Mouse (Mus musculus) embryonic fibroblast, embryonic 13.5 days (primary cell): ENCODE measurements around the gene Gadl1. TPM values are rescaled to one million over a fixed set of nuclear protein-coding genes. Genes with fewer than 3 reads are reported as not detected.
"Not testable (repeated sequence)": the region's sequence is repeated elsewhere in the genome, so short reads cannot be mapped to it uniquely, and the experiment has no call there.

Experiments
- H3K27ac ChIP-seq: 2 replicates; pipeline ENCODE4 v1.5.1; 2012; ENCODE audit warnings: low read length, control low read depth, inconsistent platforms; ENCODE audit not compliant: insufficient read depth
- H3K4me1 ChIP-seq: 2 replicates; pipeline ENCODE4 v1.6.1; 2011; ENCODE audit warnings: low read length; ENCODE audit not compliant: control insufficient read depth, insufficient read depth
- H3K4me3 ChIP-seq: 2 replicates; pipeline ENCODE4 v1.5.1; 2011; ENCODE audit warnings: mild to moderate bottlenecking, control low read depth, low read length; ENCODE audit not compliant: insufficient read depth
- CTCF ChIP-seq: IDR thresholded peaks from 2 replicates; pipeline ENCODE4 v1.5.1; 2011; ENCODE audit warnings: mild to moderate bottlenecking, control low read depth, low read length, moderate library complexity, borderline replicate concordance; ENCODE audit not compliant: insufficient read depth
- POLR2A ChIP-seq: IDR thresholded peaks from 2 replicates; pipeline ENCODE4 v1.6.1; 2011; ENCODE audit warnings: low read depth, mild to moderate bottlenecking, control low read depth, low read length, moderate library complexity
- polyA plus RNA-seq: library from polyadenylated mRNA; stranded (reverse); fragments of >200 nt; gene quantifications from 2 replicates; pipeline ENCODE4 v1.2.4, GENCODE M21; 2011; ENCODE audit warnings: low read depth; ENCODE audit not compliant: missing spikeins, insufficient read length

The Gadl1 gene
- polyA plus RNA-seq, 1 experiment, result 0.25 TPM

- H3K27ac ChIP-seq, result no peak overlapping the region
- no peaks in the 10 kb centered on the region for H3K4me1 ChIP-seq
- TF ChIP-seq POLR2A (no peak), CTCF (no peak)
- no peak overlapping the region for H3K4me3 ChIP-seq
Observed at GRCm38 (mm10) chr9:115998383-115998782, 89.1 kb downstream of the Gadl1 start.

- TF ChIP-seq POLR2A (no peak), CTCF (no peak)
- Histone ChIP-seq H3K27ac (no peak overlapping the region), H3K4me3 (no peak overlapping the region), H3K4me1 (no peaks in the 10 kb centered on the region)
Observed at GRCm38 (mm10) chr9:115999361-115999990, 90.2 kb downstream of the Gadl1 start.

GRCm38 (mm10) chr9:116013911-116014310 lies 104.7 kb downstream of the Gadl1 start:
- Histone ChIP-seq H3K4me1 (no peaks in the 10 kb centered on the region), H3K27ac (no peak overlapping the region), H3K4me3 (no peak overlapping the region)
- no peak for TF ChIP-seq POLR2A
- TF ChIP-seq CTCF, result no peak

GRCm38 (mm10) chr9:116016221-116016620 lies 107.0 kb downstream of the Gadl1 start:
- TF ChIP-seq CTCF, result no peak
- TF ChIP-seq POLR2A, result no peak
- no peaks in the 10 kb centered on the region for H3K4me1 ChIP-seq
- no peak overlapping the region for H3K4me3 ChIP-seq
- no peak overlapping the region for H3K27ac ChIP-seq

GRCm38 (mm10) chr9:116017091-116017490 lies 107.8 kb downstream of the Gadl1 start:
- TF ChIP-seq POLR2A (no peak), CTCF (no peak)
- H3K4me3 ChIP-seq, result no peak overlapping the region
- H3K27ac ChIP-seq, result no peak overlapping the region
- no peaks in the 10 kb centered on the region for H3K4me1 ChIP-seq

- Histone ChIP-seq H3K4me3 (no peak overlapping the region), H3K4me1 (no peaks in the 10 kb centered on the region), H3K27ac (no peak overlapping the region)
- TF ChIP-seq POLR2A (no peak), CTCF (no peak)
Observed at GRCm38 (mm10) chr9:116018586-116018985, 109.3 kb downstream of the Gadl1 start.

GRCm38 (mm10) chr9:116025371-116025770 lies 116.1 kb downstream of the Gadl1 start:
- Histone ChIP-seq H3K27ac (no peak overlapping the region), H3K4me1 (no peaks in the 10 kb centered on the region), H3K4me3 (no peak overlapping the region)
- no peak for TF ChIP-seq CTCF
- TF ChIP-seq POLR2A, result no peak

- Histone ChIP-seq H3K4me3 (no peak overlapping the region), H3K27ac (no peak overlapping the region), H3K4me1 (no peaks in the 10 kb centered on the region)
- no peak for TF ChIP-seq POLR2A
- TF ChIP-seq CTCF, result no peak
Observed at GRCm38 (mm10) chr9:116029076-116029475, 119.8 kb downstream of the Gadl1 start.

GRCm38 (mm10) chr9:116032711-116033110 lies 123.5 kb downstream of the Gadl1 start:
- Histone ChIP-seq H3K4me1 (no peaks in the 10 kb centered on the region), H3K4me3 (no peak overlapping the region), H3K27ac (no peak overlapping the region)
- TF ChIP-seq POLR2A, result no peak
- TF ChIP-seq CTCF, result no peak

GRCm38 (mm10) chr9:116038275-116038674 lies 129.0 kb downstream of the Gadl1 start:
- no peak overlapping the region for H3K4me3 ChIP-seq
- no peak overlapping the region for H3K27ac ChIP-seq
- TF ChIP-seq CTCF, result no peak
- no peak for TF ChIP-seq POLR2A
- no peaks in the 10 kb centered on the region for H3K4me1 ChIP-seq

GRCm38 (mm10) chr9:116039981-116040380 lies 130.7 kb downstream of the Gadl1 start:
- Histone ChIP-seq H3K27ac (no peak overlapping the region), H3K4me1 (no peaks in the 10 kb centered on the region), H3K4me3 (no peak overlapping the region)
- TF ChIP-seq POLR2A (no peak), CTCF (no peak)

GRCm38 (mm10) chr9:116040852-116041251 lies 131.6 kb downstream of the Gadl1 start:
- H3K4me1 ChIP-seq, H3K4me3 ChIP-seq, H3K27ac ChIP-seq: not testable (repeated sequence)
